ENCODE assay signal across 12 mouse cellular contexts in the genomic region with DNA sequence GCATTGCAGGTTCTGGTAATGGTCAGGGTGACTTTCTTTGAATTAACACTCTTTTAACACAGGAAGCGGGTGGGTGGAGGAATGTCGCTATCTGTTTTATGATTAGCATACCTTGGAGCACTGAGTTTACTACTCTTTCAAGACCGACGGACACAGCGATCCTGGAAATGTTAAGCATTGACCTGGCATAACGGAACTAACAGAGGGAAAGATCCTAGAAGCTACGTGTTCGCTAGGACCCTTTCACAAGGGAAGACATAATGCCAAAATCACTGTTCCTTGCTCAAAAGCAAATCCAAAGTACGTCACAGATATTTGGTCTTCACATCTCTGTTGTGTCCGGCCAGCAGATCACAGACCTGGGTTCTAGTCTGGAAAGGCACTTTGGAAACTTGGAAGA.
"Had no signal": no experiment of that assay in that cellular context is flagged by ENCODE, and none has a peak within 500 bp of the region (broad histone marks: within the 10 kb centered on the region; RNA-seq: fewer than 3 reads in every experiment).

No protein-coding gene starts in this region.

- H3K27me3 ChIP-seq: liver, embryonic 15.5 days; neural tube, embryonic 15.5 days had no signal

- H3K4me3 ChIP-seq: limb, embryonic 10.5 days; liver, embryonic 15.5 days; myocyte; neural tube, embryonic 15.5 days had no signal

- H3K27ac ChIP-seq: limb, embryonic 10.5 days; liver, embryonic 15.5 days; neural tube, embryonic 15.5 days; stomach, postnatal 0 days had no signal

- DNase-seq: kidney, postnatal 14 days; lung, embryonic 14.5 days; midbrain, embryonic 14.5 days; right cerebral cortex, adult 18-20 months; right cerebral cortex, postnatal 25 days; thymus, postnatal 4 days had no signal

- H3K36me3 ChIP-seq: limb, embryonic 10.5 days; liver, embryonic 15.5 days; neural tube, embryonic 15.5 days had no signal

- H3K4me2 ChIP-seq: liver, embryonic 11.5 days; liver, embryonic 15.5 days; lung, embryonic 14.5 days; neural tube, embryonic 15.5 days had no signal

- H3K4me1 ChIP-seq: limb, embryonic 10.5 days; liver, embryonic 15.5 days; neural tube, embryonic 15.5 days had no signal

- H3K9me3 ChIP-seq: limb, embryonic 10.5 days; liver, embryonic 15.5 days; neural tube, embryonic 15.5 days had no signal

- H3K9ac ChIP-seq: liver, embryonic 15.5 days; lung, embryonic 14.5 days; neural tube, embryonic 15.5 days had no signal
